Mouse (Mus musculus) cerebellum, postnatal 36 days (tissue): ENCODE measurements at regions not wholly inside any gene's neighbourhood (a gene's known extent, or its start where the extent isn't known, plus 50 kb on each side); places are given as distances from the start of the nearest gene placed in this dataset.

Experiments used
- DNase-seq, 2 experiments: peaks; one replicate each; pipeline ENCODE4 v3.0.0; 2021 to 2022; ENCODE audit warnings: mixed read lengths in 2 of 2

DNA sequence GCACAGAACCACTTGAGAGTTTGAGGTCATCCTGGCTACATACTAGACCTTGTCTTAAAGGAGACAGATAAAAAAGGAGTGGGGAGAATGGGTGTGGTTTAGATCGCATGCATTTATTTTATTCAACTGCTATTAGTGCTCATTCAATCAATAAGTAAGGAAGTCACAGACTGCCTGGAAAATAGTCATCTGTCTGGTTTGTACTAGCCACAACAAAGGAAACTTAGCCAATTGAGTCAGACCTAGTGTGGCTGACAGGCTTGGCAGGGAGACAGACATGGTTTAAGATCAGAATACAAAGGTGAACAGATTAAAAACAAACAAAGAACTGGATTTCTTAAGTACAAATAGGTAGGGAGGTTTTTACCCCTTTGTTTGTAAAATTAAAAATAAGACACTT, 68.3 kb upstream of the Marcks start:
- no peak for DNase-seq

- DNase-seq, result no peak
These were observed 67.8 kb upstream of the Marcks start for GRCm38 (mm10) chr10:37206546-37206945.

DNA sequence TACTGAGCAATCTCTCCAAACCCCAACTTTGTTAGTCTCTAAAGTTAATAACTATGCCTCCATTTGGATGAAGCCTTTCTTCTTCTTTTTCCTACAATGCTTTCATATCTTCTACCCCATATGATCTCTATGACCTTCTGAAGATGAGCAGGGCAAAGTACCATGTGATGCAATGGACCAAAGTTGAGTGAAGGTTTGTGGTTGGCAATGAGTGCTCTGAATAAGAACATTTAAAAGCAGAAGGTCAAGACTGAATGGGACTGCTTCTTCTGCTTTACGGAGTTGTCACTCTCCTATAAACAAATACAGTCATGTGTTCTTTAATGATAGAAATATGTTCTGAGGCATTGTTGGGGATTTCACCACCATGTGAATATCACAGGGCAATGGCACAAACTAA, 65.0 kb upstream of the Marcks start:
- no peak for DNase-seq

DNA sequence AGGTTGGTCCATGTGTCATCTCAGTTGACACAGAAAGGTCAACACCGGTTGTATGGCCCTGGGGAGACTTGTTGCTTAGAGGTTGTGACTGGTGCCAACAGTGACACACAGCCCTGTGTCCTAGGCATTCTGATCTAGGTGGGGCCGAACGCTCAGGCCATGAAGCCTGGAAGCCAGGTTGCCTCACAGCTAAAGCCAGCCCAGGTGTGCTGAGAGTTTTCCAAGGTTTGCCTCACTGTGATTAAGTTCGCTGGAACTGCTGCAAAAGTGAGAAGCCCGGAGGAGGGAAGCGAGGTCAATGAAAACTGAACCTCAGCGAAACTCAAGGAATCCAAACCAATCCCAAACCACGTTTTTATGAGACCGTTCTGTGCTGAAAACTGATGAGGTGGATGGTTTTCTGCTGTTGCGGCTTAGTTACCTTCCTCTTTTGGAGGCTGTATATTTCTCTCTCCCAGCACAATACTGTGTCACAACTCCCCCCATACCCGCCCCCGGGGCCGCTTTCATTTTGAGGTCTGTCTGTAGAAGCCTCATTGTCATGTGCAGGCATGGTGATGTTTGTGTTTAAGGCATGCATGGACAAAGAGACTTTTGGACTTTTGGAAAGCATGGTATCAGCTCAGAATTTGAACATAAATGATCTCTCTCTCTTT, 56.2 kb upstream of the Marcks start:
- DNase-seq, result no peak

GRCm38 (mm10) chr10:37194131-37194797, 55.5 kb upstream of the Marcks start:
- DNase-seq, result peak; percentile 8 to 10

GRCm38 (mm10) chr10:37192661-37193060, 53.9 kb upstream of the Marcks start:
- no peak for DNase-seq

GRCm38 (mm10) chr10:37190092-37190491, 51.4 kb upstream of the Marcks start:
- DNase-seq, result no peak
